Mouse (Mus musculus) bone marrow, adult 2 months (tissue): Measurements from ENCODE around the gene Otx2.

Experiments
- CTCF ChIP-seq: fragments of 200-500 bp; IDR thresholded peaks from 2 replicates; pipeline ENCODE4 v1.5.1; 2011; ENCODE audit warnings: low read length, control low read depth; ENCODE audit not compliant: control insufficient read depth, insufficient read depth
- POLR2A ChIP-seq: fragments of 200-500 bp; IDR thresholded peaks from 2 replicates; pipeline ENCODE4 v1.6.1; 2011; ENCODE audit warnings: low read depth, mild to moderate bottlenecking, control low read depth, low read length, borderline replicate concordance; ENCODE audit not compliant: control insufficient read depth

- TF ChIP-seq CTCF: no peak
- TF ChIP-seq POLR2A: no peak
Observed at GRCm38 (mm10) chr14:48651471-48652211, 22.0 kb downstream of the Otx2 start.
